Mouse (Mus musculus): ENCODE results near the gene Necab2. TPM values are rescaled to one million over a fixed set of nuclear protein-coding genes. Genes with fewer than 3 reads are reported as not detected.
A peak's percentile ranks its signal among the peaks of the same experiment; 100 is the strongest.

Necab2 gene
- polyA plus RNA-seq, 1 experiment, result 0.72 TPM

DNA sequence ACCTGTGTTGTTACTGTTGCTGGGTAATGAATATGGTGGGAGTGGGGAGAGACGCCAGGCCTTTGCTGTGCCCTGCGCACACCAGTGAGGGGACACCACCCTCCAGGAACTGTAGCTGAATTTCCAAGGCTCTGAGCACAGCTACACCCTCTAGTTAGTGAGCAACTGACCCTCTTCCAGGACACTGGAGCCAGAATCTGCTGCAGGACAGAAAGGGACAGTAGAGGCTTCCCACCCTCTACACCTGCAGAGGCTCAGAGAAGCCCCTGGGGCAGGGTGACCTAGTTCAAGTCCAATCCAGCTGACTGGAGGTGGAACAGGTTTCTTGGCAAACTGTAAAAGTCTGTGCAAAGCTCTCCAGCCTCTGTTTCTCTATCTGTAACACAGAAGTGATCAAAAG is 7.1 kb upstream of the Necab2 start:
- WGBS, result 98% methylated on average over 2 of the region's 2 CpGs
- Histone ChIP-seq H3K27ac (ENCODE audit: insufficient read depth, low read depth, low read length) (peak overlapping the region; percentile 95), H3K27me3 (ENCODE audit: control insufficient read depth, insufficient read depth, low read length) (no peaks in the 10 kb centered on the region), H3K4me1 (ENCODE audit: control insufficient read depth, insufficient read depth, insufficient read length, low read length) (peaks cover 47% of the 10 kb centered on the region), H3K4me3 (ENCODE audit: low read depth, low read length) (peak overlapping the region; percentile 57), H3K36me3 (ENCODE audit: control insufficient read depth, insufficient read depth, low read length) (peaks cover 35% of the 10 kb centered on the region)
- TF ChIP-seq POLR2A (IDR thresholded peaks at IDR 0.05; ENCODE audit: low read depth, low read length) (no peak), CTCF (IDR thresholded peaks at IDR 0.05; ENCODE audit: extremely low read depth, insufficient read length, insufficient replicate concordance, low read depth, low read length) (no peak)

DNA sequence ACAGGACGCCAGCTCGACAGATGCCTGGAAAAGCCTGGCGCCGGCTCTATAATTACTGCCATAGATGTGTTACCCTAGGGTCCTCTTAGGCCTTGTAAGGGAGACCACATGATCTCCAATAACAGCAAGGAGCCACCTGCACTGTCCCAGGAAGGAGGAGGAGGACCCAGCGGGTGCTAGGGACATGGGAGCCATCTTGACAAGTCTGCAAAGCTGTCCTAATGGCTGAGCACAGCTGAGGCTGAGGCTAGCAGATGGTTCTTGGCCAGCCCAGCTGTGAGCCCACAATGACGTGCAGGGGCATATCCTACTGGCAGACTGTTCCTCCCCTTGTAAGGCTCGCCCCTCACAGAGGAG is 6.6 kb upstream of the Necab2 start:
- peak overlapping the region; percentile 57 for H3K4me3 ChIP-seq (ENCODE audit: low read depth, low read length)
- peak overlapping the region; percentile 95 for H3K27ac ChIP-seq (ENCODE audit: insufficient read depth, low read depth, low read length)
- TF ChIP-seq POLR2A (IDR thresholded peaks at IDR 0.05; ENCODE audit: low read depth, low read length), result no peak
- no peak for TF ChIP-seq CTCF (IDR thresholded peaks at IDR 0.05; ENCODE audit: extremely low read depth, insufficient read length, insufficient replicate concordance, low read depth, low read length)
- WGBS, result 73% methylated on average over 7 of the region's 7 CpGs
- H3K36me3 ChIP-seq (ENCODE audit: control insufficient read depth, insufficient read depth, low read length), result peaks cover 39% of the 10 kb centered on the region
- H3K4me1 ChIP-seq (ENCODE audit: control insufficient read depth, insufficient read depth, insufficient read length, low read length), result peaks cover 43% of the 10 kb centered on the region
- no peaks in the 10 kb centered on the region for H3K27me3 ChIP-seq (ENCODE audit: control insufficient read depth, insufficient read depth, low read length)

DNA sequence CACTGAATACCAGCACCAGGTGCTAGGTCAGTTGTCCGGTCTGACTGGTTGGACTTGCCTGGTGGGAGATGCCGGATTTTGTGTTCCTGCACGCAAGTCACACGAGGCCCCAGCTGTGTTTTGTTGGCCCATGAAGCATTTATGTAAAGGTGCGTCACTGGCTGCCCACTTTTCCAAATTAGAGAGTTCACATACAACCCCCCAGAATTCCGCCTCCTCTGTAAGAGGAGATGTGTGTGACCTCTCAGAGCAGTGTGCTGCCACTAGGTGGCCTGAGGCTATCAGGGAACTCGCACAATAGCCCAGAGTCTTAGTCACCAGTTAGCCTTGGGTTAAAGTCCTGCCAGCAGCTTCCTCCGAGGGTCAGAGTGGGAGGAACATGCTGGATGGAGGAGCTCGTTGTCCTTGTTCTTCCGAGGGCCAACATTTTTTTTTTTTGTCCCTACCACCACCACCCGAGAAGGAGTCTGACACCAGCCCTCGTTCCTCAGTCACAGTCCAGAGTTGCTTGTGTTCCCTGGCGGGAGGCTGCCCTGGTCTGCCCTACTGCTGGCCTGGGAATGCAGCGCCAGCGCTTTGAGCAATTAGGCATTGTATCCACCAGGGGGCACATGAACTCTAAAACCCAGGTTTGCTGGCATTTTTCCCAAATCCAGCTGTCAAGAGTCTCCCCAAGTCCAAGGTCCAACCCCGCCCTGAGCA is 6.1 kb upstream of the Necab2 start:
- 16% methylated on average over 16 of the region's 16 CpGs for WGBS
- peaks cover 44% of the 10 kb centered on the region for H3K36me3 ChIP-seq (ENCODE audit: control insufficient read depth, insufficient read depth, low read length)
- H3K27ac ChIP-seq (ENCODE audit: insufficient read depth, low read depth, low read length), result peak overlapping the region; percentile 95
- peaks cover 39% of the 10 kb centered on the region for H3K4me1 ChIP-seq (ENCODE audit: control insufficient read depth, insufficient read depth, insufficient read length, low read length)
- H3K27me3 ChIP-seq (ENCODE audit: control insufficient read depth, insufficient read depth, low read length), result no peaks in the 10 kb centered on the region
- TF ChIP-seq CTCF (IDR thresholded peaks at IDR 0.05; ENCODE audit: extremely low read depth, insufficient read length, insufficient replicate concordance, low read depth, low read length) (peak; percentile 69; the same call in 1 of the 2 replicates), POLR2A (IDR thresholded peaks at IDR 0.05; ENCODE audit: low read depth, low read length) (no peak)
- H3K4me3 ChIP-seq (ENCODE audit: low read depth, low read length), result peak overlapping the region; percentile 57

DNA sequence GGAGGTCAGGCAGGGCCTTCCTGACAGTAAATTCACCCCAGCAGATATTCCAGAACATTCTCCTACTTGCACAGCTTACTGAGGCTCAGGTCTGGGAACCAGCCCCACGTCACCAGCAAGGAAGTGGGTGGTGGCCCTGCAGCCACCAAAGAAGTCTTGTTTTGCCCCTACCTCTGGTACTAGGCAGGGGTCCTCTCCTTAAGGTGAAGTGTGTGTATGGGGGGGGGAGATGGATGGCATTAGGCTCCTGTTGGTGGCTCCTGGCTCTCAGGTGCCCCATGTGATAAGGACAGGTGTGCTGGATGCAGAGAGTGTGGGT is 5.6 kb upstream of the Necab2 start:
- 19% methylated on average over 1 of the region's 1 CpGs for WGBS
- Histone ChIP-seq H3K27me3 (ENCODE audit: control insufficient read depth, insufficient read depth, low read length) (no peaks in the 10 kb centered on the region), H3K4me3 (ENCODE audit: low read depth, low read length) (peak overlapping the region; percentile 57), H3K27ac (ENCODE audit: insufficient read depth, low read depth, low read length) (peak overlapping the region; percentile 95), H3K36me3 (ENCODE audit: control insufficient read depth, insufficient read depth, low read length) (peaks cover 49% of the 10 kb centered on the region), H3K4me1 (ENCODE audit: control insufficient read depth, insufficient read depth, insufficient read length, low read length) (peaks cover 40% of the 10 kb centered on the region)
- TF ChIP-seq CTCF (IDR thresholded peaks at IDR 0.05; ENCODE audit: extremely low read depth, insufficient read length, insufficient replicate concordance, low read depth, low read length) (no peak), POLR2A (IDR thresholded peaks at IDR 0.05; ENCODE audit: low read depth, low read length) (no peak)

DNA sequence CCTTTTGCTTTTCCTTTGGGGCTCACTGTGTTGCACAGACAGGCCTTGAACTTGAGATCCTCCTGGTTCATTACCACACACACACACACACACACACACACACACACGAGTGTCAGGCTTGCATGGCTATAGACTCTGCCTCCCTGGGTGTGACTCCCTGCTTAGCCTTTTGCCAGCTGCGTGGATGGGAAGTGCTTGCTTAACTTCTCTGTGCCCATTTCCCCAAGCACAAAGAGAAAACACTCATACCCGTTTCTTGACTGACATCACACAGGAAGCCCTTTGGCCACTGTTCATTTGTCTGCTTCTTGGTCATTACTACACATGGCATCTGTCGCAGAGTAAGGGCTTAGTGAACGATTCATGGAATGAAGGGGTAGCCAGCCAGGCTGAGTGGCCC is 4.5 kb upstream of the Necab2 start:
- TF ChIP-seq POLR2A (IDR thresholded peaks at IDR 0.05; ENCODE audit: low read depth, low read length), result no peak
- TF ChIP-seq CTCF (IDR thresholded peaks at IDR 0.05; ENCODE audit: extremely low read depth, insufficient read length, insufficient replicate concordance, low read depth, low read length), result no peak
- no peak overlapping the region for H3K4me3 ChIP-seq (ENCODE audit: low read depth, low read length)
- WGBS, result 74% methylated on average over 5 of the region's 5 CpGs
- peaks cover 40% of the 10 kb centered on the region for H3K4me1 ChIP-seq (ENCODE audit: control insufficient read depth, insufficient read depth, insufficient read length, low read length)
- H3K36me3 ChIP-seq (ENCODE audit: control insufficient read depth, insufficient read depth, low read length), result peaks cover 54% of the 10 kb centered on the region
- H3K27me3 ChIP-seq (ENCODE audit: control insufficient read depth, insufficient read depth, low read length), result 0 out of 2 replicates have a peak, but pooled peaks cover 5% of the 10 kb centered on the region
- H3K27ac ChIP-seq (ENCODE audit: insufficient read depth, low read depth, low read length), result no peak overlapping the region

DNA sequence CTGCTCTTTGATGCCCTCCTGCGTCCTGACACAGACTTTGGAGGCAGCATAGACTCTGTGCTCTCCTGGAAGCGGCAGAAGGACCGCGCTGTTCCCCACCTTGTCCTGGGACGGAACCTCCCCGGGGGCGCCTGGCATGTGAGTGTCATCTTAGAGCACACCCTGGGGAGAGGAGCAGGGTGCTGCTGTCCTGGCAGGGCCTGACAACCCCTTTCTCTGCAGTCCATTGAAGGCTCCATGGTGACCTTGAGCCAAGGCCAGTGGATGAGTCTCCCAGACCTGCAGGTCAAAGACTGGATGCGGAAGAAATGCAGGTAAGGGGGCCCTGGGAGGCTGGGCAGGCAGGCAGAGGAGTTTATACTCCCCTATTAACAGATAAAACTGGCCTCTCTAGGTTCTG is 3.5 kb upstream of the Necab2 start:
- Histone ChIP-seq H3K27me3 (ENCODE audit: control insufficient read depth, insufficient read depth, low read length) (0 out of 2 replicates have a peak, but pooled peaks cover 8% of the 10 kb centered on the region), H3K27ac (ENCODE audit: insufficient read depth, low read depth, low read length) (no peak overlapping the region), H3K4me1 (ENCODE audit: control insufficient read depth, insufficient read depth, insufficient read length, low read length) (peaks cover 34% of the 10 kb centered on the region), H3K4me3 (ENCODE audit: low read depth, low read length) (no peak overlapping the region), H3K36me3 (ENCODE audit: control insufficient read depth, insufficient read depth, low read length) (peaks cover 54% of the 10 kb centered on the region)
- TF ChIP-seq POLR2A (IDR thresholded peaks at IDR 0.05; ENCODE audit: low read depth, low read length) (no peak), CTCF (IDR thresholded peaks at IDR 0.05; ENCODE audit: extremely low read depth, insufficient read length, insufficient replicate concordance, low read depth, low read length) (no peak)
- 95% methylated on average over 8 of the region's 8 CpGs for WGBS

DNA sequence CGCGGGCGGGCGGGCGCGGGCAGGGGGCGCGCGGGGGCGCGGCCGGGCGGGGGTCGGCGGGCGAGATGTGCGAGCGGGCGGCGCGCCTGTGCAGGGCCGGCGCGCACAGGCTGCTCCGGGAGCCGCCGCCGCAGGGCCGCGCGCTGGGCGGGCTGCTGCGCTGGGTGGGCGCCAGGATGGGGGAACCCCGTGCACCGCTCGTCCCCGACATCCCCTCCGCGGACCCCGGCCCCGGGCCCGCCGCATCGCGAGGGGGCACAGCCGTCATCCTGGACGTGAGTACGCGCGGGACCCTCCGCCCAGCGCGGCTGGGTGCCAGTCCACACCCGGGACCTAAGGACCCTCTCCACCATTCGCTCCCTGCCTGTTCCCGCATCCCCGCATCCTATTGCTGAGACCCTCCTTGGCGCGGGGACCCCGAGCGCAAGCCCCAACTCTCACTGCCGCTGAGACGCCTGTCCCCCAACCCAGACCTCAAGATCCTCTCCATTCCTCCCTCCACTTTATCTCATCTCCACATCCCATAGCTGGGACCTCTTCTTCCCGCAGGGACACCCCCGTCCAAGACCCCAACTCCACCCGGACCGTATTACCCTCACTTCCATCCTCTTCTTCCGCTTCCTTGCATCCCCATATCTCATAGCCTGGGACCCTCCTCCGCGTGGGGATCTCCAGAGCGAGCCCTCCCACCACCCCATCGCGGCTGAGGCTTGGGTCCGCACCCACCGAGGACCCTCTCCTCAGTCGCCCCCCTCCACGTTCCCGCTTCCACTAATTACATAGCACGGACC is 666 bp downstream of the Necab2 start:
- H3K27ac ChIP-seq (ENCODE audit: insufficient read depth, low read depth, low read length), result no peak overlapping the region
- 0 out of 2 replicates have a peak, but pooled peaks cover 8% of the 10 kb centered on the region for H3K27me3 ChIP-seq (ENCODE audit: control insufficient read depth, insufficient read depth, low read length)
- peaks cover 40% of the 10 kb centered on the region for H3K36me3 ChIP-seq (ENCODE audit: control insufficient read depth, insufficient read depth, low read length)
- TF ChIP-seq POLR2A (IDR thresholded peaks at IDR 0.05; ENCODE audit: low read depth, low read length) (no peak), CTCF (IDR thresholded peaks at IDR 0.05; ENCODE audit: extremely low read depth, insufficient read length, insufficient replicate concordance, low read depth, low read length) (no peak)
- WGBS, result 5% methylated on average over 78 of the region's 80 CpGs
- H3K4me1 ChIP-seq (ENCODE audit: control insufficient read depth, insufficient read depth, insufficient read length, low read length), result peaks cover 11% of the 10 kb centered on the region
- peak overlapping the region; percentile 28; the same call in 1 of the 2 replicates for H3K4me3 ChIP-seq (ENCODE audit: low read depth, low read length)

Measured in small intestine, adult 2 months (tissue).